Mouse (Mus musculus) gonadal fat pad, adult 2 months (tissue): ENCODE measurements around the gene Galm. TPM values are rescaled to one million over a fixed set of nuclear protein-coding genes. Genes with fewer than 3 reads are reported as not detected.

Experiments used
- DNase-seq: peaks from one replicate; pipeline ENCODE4 v3.0.0-alpha.2; 2012; ENCODE audit warnings: low read depth
- polyA plus RNA-seq: library from polyadenylated mRNA; depleted of rRNA; stranded (reverse); fragments of >200 nt; gene quantifications from 2 replicates; pipeline ENCODE4 v1.2.3, GENCODE M21; 2012

Galm gene
- polyA plus RNA-seq, 1 experiment = 28.1 TPM

DNA sequence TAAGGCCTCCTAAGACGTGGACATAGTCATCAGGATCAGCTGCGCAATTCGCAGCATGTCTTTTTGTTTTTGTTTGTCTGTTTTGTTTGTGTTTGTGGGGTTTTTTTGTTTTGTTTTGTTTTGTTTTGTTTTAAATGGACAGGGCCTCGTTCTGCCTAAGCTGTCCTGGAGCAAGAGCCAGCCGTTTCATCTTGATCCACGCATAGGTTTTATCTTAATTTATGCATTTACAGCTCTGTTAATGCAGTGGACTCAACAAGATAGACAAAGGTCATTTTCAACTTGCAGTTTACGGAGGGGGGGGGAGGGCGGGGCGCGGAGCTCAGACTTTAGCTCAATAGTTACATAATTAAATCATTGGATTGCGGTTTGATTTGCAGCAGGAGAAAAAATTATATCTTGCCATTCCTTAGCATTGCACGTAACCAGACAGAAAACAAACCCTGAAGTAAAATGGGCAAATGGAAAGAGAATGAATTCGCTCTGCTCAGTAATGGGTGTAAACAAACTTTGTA is 1.3 kb downstream of the Galm start:
- DNase-seq = no peak

DNA sequence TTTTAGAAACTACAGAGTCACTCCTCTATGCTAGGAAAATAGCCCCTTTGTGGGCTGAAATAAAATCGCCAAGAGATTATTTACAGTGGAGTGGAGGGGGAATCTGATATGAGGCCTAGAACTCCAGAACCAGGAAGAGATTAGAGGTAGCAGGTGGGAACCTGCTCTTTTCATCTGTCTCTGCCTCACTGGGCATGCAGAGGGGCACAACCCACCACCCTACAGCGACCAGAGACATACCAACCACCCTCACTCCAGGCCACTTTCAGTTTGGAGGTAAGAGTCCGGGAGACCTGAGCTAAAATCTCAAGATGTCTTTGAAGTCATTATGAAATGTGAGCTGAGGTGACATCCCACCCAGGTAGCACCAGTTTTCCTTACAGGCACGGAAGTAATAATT is 2.1 kb downstream of the Galm start:
- DNase-seq = no peak

DNA sequence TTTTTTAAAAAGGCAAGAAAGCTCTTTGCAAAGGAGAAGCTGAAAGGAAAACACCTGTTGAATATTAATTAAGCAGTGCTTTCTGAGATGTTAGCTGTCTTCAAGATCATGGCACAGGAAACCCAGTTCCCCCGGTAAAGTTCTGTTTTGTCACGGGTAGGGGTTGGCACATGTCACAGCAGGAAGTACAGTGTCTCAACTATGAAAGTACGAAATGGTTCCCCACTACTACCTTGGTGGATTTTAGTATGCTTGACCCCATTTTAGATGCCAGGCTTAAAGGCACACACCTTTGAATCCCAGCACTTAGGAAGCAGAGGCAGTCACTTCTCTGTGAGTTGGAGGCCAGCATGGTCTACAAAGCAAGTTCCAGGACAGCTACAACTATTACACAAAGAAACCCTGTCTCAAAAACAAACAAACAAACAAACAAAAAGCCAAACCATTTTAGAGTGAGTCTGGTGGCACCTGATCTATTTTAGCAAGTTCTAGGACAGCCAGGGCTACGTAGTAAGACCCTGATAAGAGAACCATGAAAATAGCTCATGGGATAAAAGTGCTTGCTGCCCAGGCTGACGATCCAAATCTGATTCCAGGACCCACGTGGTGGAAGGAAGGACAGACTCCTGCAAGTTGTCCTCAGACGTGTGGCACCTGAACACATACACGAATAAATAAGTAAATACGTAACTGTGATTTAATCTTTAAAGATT is 3.6 kb downstream of the Galm start:
- no peak for DNase-seq

DNA sequence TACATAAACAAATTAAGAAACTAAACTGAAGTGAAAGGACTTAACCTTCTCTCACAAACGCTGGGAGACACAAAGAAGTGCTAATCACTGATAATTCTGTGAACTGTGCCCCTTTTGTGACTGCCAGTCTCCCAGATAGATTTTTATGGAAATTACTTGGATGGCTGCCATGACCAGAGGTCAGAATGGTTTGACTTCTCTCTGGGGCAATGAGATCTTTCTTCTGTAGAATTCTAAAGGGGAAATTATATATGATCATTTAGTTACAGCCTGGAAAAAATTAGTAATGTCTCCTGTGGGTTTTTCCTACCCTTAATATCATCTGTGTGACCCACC is 4.1 kb downstream of the Galm start:
- no peak for DNase-seq

DNA sequence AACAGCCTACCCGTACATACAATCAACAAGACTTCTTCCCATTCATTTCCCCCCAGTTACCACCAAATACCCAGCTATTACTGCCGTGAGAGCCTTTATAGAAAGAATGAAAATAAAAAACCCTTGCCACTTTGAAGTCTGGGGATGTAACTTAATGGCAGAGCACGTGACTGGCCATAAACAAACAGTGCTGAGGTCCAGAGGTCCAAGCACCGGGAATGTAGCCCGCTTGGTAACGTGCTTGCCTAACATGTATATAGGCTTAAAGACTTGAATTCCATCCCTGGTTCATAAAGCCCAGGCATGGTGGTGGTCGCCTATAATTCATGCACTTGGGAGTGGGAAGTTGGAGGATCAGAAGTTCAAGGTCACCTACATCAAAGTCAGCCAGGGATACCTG is 4.6 kb downstream of the Galm start:
- no peak for DNase-seq

DNA sequence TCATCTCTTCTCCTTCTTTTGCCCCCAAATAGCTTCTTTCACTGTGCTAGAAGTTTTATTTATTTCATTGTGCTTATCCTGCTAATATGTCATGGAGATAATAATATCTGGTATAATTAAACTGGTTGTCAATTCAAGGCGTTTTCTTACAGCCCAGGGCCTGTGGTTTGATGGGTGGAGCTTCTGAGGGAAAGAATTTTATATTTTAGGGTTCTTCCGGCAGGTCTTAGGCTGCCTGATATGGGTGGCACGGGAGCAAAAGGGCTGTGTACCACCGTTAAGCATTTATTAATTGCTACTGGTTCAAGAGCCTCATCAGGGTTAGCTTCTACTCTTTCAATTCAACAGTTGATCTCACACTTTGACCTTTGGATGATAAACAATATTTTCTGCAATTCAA is 5.2 kb downstream of the Galm start:
- DNase-seq = no peak

DNA sequence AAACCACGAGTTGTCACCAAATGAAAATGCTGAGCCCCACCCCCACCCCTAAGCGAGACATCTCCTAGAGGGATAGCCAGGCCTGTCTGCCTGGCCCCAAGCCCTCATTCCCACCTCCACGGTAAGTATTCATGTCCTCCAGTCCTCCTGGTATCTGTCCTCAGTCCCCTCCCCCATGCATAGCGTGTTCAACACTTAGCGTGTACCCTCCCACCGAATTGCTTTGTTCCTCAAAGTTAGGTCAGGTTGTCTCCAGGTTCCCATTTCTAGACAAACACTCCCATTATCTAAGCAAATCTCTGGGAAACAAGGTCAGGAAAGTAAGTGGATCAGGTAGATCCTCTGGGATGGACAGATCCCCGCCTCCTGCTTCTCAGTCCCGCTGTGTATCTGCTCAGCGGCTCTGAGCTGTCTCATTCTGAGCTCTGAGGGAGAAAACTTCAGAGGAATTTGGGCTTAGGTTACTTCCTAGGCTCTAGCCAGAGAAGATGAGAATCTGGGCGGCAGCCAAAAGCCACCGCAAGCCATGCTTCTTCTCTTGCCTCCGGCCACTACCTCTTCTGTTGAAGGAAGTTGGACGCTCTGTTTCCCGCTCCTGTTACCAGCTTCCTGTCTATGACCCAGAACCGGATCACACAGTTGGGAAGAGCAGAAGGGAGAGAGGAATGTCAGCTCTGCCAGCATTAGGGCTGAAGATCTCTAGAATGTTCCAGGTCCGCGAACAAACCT is 11.3 kb downstream of the Galm start:
- DNase-seq = no peak

DNA sequence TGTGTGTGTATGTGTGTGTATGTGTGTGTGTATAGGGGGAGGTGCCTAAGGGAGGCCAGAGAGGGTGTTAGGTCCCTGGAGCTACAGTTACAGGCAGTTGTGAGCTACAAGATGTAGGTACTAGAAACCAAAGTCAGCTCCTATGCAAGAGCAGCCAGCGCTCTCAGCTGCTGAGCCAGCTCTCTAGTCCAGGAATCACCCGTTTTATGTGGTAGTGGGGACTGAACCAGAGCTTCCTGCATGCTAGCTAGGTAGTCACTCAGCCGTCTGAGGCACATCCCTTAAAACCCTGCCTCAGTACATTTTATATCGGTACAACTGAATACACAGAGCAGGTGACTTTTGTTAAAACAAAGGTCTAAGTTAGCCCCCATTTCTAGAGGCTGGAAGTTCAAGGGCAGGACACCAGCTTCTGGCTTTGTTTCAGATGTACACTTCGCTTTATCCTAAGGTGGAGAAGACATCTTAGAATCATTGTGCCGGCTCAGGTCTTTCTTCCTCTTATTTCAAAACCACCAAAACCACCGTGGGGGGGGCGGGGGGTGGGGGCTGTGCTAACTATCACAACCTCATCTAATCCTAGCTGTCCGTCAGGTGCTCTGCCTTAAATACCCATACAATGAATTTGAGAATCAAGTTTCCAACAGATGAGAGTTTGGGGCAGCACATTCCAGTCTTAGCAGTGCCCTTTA is 12.6 kb downstream of the Galm start:
- DNase-seq = no peak

DNA sequence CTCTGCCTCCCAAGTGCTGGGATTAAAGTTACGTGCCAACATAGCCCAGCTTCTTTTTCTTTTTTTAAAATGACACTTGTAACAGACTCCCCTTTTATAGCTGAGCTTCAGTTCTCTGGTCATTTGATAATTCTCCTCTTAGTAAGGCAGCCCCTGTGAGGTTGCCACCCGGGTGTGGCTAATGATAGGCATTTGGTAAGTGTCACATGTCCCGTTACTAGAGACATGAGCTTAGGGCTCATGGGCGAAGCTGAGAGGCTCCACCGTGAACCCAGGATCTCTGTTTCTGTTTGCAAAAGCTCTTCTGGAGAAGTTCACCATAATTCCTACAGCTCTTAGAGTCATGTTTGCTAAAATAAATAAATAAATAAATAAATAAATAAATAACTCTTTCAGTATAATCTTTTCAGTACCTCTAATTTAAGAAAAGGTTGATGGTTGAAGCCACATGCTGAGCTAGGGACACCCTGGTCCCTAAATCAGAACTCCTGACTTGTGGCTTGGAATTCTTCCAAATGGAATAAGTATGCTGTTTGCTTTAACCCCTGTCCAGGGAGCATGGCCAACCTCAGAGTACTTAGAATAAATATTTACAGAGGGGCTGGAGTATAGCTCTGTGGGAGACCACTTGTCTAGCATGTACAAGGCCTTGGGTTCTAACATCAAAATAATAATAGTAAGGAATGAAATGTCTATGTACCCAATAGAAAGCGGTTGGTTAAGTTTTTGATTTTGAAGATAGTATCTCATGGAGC is 16.4 kb downstream of the Galm start:
- no peak for DNase-seq

DNA sequence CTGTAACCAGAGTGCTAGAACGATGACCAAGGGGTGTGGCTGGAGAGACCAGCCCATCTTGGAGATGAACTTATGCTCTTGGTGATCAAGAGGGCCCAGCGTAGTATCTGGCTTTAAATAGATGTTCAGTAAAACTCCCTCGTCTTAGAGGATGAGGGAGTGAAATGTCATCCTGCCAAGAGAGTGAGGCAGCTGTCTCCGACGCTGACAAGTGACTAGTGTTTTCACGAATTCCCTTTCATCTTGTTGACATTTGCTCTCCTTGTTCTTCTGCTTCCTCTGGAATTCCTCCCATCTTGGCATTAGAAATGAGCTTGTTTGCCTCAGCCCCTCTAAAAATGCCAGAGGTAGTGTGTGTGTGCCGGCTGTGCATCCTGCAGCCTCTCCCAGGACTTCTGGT is 17.9 kb downstream of the Galm start:
- no peak for DNase-seq

DNA sequence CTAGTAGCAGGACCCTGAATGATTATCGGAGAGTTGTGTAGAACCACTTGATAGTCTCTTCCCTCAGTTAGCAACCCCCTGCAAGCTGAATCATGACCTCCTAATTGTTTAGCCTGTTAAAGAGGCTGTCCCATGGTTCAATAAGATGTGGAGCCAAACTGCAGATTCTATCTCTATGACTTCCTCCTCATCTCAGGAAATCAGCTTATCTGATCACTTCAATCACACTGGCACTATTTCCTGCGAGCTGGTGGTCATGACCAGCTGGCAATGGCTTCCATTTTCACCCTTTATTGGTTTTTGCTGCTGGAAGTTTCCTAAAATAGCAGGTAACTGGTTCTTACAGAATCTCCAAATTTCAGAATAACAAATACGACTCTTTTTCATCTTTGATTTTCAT is 18.5 kb downstream of the Galm start:
- DNase-seq = no peak

DNA sequence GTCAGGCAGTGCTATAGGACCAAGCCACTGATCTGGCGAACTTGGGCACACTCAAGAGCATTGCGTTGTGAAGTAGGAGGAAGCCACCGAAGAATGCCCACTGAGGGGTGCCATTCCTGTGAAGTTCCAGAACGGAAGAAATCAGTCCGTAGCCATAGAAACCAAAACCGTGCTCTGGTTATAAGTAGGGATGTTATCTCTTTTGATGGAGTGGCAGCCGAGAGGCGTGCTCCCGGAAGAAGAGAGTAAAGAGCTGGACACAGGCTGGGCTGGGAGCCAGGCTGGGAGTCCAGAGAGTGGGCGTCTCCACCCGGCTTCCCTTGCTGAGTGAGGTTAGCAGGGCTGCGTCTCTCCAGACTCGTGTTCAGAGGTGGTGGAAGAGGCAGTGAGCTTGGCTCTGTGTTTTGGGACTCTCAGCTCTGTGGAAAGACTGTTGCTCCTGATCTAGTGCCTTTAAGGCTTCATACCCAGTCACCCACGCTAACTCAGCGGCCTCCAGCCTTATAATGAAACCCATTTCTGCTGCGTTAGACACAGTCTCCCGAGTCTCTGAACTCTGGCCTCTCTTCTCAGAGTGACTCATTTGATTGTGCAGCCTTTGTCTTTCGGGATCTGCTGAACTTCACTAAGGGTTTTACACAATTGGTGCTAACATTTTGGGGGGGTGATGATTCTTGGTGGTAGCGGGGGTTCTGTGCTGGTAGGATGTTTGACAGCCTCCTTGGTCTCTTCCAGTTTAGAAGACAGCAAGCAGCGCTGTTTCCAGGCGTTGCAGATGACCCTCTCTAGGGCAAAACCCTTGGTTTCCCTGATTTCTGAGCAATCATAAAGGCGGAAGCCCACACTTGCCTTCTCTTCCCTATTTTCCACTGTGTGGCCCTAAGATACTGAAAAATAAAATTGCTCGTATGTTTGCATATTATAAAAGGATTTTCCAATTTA is 21.1 kb downstream of the Galm start:
- DNase-seq = no peak

DNA sequence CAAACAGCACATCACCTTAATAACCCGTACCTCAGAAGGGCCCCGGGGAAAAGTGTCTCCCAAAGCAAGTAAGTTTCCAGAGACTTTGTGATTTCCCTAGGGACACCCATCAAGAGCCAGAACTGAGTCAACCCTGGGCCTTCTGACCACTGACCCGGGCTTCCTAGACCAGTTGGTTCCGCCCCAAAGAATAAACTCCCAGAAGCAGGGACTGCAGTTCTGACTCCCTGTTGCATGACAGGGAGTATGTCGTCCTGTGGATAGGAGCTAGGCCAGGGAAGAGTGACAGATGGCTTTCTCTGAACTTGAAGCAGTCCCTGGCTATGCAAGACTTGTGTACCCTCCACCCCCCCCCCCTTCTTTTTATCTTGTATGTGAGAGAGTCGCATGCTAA is 21.7 kb downstream of the Galm start:
- DNase-seq = no peak

DNA sequence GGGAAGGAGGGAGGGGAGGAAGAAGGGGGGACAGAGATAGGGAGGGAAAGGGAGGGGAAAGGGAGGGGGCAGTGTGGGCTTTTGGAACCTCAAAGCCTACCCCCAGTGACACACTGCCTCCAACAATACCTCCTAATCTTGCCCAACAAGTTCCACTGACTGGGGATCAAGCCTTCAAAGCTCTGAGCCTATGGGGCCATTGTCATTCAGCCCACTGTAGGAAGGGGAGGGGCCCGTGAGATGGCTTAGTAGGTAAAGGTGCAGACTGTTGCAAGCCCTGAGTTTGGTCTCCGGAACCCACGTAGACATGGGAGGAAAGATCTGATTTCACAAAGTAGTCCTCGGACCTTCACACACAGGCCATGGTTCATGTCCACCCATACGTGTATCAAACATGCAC is 24.1 kb downstream of the Galm start:
- DNase-seq = peak; percentile 73

DNA sequence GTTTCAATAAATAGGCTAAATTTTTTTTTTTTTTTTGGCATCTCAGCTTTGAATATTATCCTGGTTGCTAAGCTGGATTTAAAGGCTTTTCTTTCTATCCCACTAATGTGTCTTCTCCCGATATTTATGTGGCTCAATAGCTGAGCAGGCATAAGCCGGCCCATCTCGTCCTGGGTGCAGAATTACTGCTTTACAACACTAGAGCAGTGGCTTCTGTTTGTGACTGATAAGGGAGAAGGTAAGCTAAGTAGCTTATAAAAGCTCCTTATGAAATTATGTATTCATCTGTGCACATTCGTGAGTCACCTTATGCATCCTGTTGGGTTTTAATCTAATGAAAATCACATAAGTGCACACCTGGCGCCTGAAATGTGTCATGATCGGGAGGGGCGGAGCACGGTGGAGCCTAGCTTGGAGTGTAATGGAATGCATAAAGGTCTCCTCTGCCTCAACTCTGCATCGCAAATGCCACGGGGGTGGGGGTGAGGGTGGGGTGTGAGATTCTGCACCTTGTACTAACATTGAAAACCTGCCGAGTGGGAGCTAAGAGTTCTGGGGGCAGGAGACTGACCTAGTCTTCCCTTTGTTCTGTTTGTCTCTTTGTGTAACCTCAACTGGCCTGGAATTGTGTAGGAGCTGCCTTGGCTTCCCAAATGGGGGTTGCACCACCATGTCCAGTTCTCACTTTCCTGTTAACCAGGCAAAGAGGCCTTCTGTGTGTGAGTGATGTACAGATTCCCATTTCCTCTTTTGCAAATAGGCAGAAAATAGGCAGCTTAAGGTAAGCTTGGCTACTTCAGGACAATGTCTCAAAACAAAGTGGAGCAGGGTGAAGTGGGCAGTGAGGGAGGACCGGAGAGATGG is 25.7 kb downstream of the Galm start:
- DNase-seq = no peak

DNA sequence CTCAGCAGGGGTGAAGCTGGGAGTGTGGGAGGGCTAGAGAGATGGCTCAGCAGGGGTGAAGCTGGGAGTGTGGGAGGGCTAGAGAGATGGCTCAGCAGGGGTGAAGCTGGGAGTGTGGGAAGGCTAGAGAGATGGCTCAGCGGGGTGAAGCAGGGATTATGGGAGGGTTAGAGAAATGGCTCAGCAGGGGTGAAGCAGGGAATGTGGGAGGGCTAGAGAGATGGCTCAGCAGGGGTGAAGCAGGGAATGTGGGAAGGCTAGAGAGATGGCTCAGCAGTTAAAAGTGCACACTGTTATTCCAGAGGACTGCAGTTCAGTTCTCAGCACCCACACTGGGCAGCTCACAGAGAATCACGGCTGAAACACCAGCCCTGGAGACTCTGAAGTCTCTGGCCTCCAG is 26.4 kb downstream of the Galm start:
- DNase-seq = no peak

DNA sequence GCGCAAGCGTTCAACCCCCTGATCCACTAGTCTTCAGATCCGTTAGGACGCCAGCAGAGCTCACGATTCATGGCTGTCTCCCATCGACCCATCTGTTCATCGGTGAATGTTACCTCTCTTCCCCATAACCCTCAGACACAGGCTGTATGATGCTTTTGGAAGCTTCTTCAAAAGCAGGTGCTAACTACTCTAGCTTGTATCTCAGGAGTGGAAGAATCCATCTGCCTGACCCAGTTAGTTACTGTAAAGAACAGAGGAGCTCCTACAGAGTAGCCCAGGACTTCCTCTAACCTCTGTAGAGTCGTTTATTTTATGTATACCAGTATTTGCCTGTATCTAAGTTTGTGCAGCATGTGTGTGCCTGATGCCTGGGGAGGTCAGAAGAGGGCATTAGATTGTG is 29.6 kb downstream of the Galm start:
- DNase-seq = no peak

DNA sequence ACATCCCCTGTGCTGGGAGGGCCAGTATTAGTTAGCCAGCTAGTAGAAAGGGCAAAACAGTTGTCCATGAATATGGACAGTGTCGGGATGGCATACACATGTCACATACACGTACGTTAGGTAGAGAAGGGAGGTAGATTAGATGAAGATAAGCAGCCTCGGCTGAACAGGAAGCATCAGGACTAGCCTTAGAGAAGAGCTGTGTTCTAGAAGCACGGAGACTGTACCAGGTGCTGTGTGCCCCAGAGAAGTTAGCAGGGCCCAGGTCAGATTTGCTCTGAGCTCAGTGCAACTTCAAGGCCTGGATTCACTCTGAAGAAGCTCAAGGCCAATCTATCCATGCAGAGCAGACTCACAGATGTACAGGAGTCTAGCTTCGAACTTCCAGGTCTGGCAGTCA is 30.2 kb downstream of the Galm start:
- no peak for DNase-seq

DNA sequence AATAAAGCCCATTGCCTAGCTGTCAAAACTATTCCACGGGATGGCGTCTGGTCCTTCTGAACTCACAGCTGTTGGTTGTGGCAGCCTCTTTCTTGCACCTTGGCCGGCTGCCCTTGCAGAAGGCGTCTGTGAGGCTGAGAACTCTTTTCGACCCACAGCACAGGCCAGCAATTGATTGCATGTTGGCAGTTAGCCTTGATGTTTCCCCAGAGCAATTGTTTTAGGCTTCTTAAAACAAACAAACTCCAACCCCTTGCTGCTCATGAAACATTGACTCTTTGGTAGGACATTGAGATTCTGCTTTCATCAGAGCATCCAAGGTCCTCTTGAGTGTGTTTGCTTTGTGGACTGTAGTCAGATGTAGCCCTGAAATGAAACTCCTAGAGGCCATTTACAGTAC is 33.2 kb downstream of the Galm start:
- peak; percentile 73 for DNase-seq

DNA sequence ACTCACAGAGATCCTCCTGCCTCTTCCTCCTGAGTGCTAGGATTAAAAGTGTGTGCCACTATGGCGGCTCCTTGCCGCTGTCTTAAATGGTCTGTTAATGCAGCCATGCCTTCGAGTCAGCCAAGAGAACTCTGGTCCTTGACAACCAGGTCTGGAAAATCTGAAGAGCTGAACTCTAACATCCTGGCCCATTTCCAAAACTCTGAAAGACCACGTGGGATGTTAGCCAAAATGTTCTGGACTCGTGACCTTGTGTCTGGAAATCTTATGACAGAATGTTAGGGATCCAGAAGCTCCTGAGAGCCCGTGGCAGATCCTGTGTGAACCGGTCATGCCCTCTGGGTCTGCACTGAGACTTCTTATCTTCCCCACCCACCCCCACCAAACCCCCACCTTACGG is 36.7 kb downstream of the Galm start:
- DNase-seq = no peak
